Mouse (Mus musculus) urinary bladder, postnatal 36 days (tissue): ENCODE data around the gene Tbc1d10c.
A peak's percentile ranks its signal among the peaks of the same experiment; 100 is the strongest.

Source experiments
- DNase-seq, 2 experiments: peaks; one replicate each; pipeline ENCODE4 v3.0.0; 2022; ENCODE audit warnings: low spot score in 2 of 2, mixed read lengths in 1 of 2

Tbc1d10c gene

DNA sequence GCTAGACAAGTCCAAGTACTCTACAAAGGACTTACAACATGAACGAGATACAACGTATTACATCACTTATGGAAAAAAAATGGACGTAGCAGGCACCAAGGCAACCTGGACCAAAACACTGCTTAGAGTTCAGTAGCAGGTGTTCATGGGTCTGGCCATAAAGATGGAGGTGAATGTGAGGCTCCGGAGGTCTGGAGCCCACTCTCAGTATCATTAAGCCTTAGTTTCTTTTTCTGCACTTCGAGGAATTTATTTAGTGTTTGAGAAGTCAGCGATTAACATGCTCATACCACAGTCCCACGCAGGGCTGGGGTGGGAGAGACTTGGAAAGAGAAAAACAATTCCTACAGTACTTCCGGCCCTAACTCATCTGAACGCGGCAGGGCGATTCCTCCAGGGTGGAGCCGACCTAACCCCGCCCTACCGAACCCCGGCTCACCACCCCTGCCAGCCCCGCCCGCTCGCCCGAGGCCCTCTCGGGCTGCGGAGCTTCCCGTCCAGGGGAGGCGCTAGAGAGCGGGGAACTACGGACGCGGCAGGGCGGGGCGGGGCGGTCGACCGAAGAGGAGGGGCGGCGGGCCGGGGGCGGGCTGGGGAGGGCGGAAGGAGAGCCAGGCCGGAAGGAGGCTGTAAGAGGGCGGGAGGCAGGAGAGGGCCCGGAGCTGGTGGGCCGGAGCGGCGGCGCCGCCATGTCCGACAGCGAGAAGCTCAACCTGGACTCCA is 605 bp upstream of the Tbc1d10c start, which contains the start of gene Ppp1ca:
TSS of gene Ppp1ca (plus strand) at position 538 of the 723 bp plus-strand sequence.
- peak; percentile 88 to 96 for DNase-seq

DNA sequence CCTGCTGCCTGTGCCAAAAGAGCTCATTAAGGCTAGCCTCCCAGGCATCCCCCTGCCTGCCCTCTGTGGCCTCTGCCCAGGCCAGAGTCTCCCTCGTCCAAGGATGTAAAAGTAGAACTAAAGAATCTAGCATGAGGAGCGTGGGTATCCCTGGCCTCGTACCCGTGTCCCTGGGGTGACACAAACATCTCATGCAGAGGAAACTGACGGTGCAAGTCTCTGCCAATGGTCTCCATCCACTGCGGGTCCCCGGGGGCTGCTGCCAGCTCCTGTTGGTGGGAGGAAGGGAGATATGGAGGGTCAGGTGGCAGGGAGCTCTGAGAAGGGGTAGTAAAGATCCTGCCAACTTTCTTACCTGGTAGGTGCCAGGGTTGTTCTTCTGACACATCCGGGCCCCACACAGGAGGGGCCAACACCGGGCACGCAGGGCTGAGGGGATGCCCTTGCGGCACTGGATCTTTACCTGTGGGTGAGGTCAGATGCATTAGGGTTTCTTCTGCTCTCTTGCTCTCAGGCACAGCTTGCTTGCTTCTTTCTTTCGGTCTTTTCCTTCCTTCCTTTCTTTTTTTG is 1.9 kb downstream of the Tbc1d10c start:
- no peak for DNase-seq

DNA sequence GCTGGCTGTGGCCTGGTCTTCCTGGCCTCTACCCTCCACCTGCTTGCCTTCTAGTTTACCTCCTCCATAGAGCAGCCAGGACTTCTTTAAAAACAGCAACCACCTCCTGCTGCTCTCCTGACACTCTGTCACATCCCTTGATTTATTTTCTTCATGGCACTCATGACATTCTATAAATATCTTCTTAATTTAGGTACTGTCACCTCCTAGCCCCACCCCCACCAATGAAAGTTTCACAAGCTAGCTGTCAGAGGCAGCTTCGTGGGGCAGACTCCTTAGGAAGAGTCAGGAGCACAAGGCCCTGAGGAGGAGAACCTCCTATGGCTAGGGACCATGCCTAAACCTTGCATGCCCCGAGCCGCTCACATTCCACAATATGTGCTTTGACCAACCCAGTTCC is 3.8 kb downstream of the Tbc1d10c start:
- no peak for DNase-seq

DNA sequence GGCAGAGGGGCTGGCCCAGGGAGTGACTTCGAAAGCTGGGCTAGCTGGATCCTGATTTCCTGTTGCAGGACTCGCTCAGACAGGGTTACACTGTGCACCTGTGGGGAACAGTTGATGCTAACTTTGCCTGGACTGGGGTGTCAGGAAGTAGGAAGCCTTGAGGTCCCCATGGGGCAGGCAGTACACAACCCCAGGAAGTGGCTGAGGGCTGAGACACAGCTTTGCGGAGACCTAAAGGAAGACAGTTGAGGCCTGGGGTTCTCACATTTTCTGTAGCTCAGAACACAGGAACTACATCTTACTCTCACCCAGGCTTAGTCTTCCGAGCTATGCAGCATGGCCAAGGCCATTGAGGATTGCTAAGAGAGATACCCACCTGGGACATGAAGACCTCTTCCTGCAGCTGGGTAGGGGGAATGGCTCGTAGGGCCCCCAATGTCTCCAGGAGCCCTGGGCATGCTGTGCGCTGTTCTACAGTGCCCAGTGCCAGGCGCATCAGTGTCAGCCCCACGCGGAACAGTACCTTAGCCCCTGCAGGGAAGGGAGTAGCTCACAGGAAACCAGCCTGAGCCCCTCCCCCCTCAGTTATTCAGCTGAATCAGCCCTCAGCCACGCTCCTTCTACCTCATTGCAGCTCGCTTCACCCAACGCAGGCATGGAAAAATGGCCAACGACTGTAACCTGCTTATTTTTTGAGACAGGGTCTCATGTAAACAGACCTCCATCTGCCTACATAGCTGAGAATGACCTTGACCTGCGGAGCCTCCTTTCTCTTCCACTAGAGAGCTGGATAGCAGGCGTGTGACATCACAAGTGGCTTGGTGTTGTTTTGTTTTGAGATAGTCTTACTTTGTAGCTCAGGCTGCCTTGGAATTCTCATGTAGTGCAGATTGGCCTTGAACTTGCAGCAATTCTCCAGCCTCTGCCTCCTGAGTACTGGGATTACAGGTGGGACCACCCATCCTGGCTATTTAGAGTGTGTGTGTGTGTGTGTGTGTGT is 5.8 kb downstream of the Tbc1d10c start:
- no peak for DNase-seq

DNA sequence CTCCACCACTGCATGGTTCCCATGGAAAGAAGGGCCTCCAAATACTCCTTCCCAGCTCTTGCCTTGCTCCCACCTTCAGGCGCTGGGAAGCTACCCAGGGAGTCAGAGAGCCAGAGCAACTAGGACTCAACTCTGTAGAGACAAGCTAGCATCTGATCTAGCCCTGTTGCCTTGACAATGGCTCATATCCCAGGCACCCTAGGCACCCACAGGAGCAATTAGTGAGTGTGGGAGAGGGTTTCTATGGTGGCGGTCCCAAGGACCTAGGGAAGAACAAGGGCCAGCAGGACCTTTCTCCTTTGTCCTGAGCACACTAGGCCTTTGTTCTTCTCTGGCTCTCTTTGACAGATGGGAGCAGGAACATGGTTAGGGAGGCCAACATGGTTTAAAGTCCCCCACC is 7.4 kb downstream of the Tbc1d10c start:
- DNase-seq: no peak

DNA sequence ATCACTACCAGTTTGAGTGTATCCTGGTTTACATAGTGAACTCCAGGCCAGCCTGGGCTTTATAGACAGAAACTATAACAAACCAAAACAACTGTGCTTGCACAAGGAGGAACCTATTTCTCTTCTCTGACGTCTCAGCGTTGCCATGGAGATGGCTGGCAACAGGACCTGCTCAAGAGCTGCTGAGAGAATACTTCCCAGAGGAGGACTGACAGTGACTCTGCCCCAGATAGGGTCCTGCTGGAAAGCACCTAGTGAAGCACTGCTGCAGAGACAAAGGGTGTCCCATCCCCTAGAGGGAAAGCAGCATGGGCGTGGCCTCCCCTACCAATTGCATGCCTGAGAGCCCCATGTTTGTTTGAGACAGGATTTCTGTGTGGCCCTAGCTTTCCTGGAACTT is 9.2 kb downstream of the Tbc1d10c start:
- peak in 1 of 2 experiments; percentile 59 for DNase-seq

DNA sequence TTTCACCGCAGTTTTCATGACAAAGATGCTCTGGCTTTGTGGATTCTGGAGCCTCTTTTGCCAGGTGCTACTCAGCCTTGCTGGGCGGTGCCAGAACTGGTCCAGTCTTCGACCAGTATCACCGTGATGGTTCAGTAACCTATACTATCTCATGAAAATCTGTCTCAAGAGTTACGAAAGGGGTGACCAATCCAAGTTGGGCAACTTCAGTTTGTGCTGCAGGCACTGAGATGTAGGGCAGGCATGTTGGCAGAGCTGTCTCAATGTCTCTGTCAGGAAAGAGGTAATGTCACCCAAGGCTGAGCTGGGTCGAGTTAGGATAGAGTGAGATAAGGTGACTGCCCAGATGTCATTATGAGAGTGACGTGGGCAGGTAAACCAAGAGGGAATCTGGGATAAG is 10.7 kb downstream of the Tbc1d10c start:
- no peak for DNase-seq

DNA sequence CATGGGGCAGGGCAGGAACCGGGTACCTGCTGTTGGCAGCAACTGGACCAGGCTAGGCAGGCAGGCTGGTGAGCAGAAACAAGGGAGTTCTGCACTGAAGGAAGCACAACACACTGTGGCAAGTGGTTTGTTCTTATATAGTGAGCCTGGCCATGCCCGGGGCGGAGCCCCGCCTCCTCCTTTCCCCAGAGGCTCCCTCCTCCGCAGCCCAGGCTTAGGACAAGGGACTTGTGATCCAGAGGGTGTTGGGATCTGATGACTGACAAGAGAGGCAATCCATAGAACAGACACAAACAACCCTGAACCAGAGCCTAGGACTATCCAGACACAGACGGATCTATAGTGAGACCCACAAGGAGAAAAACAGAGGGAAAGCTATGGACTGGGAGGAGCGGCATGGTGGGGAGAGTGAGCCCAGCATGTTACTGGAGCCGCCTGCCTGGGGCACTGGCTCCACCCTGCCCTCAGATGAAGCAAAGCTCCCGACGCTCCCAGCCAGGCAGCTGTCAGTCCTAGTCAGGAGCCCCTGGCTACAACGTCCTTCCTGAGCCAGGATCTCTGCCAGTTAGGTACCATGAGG is 15.6 kb downstream of the Tbc1d10c start, which contains the start of gene Carns1:
TSS of gene Carns1 (minus strand) at position 112 of the 580 bp plus-strand sequence.
- no peak for DNase-seq

DNA sequence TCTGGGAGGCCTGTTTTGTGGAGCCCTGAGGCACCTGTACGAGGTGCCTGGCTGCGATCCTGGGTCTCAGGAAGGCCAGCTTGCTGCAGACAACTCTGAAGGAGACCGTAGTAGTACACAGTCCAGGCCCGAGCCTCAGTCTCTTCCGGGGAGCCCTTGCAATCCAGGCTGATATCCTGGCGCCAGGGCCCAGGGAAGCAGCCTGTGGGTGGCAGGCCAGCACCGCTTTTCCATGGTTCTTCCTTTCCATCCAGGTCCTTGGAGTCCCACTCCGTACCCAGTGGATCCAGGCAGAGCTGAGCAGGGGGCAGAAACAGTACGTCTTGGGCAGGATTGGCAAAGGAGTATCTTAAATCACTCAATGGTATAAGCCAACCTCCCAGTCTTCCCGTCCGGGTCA is 18.2 kb downstream of the Tbc1d10c start:
- DNase-seq: no peak

DNA sequence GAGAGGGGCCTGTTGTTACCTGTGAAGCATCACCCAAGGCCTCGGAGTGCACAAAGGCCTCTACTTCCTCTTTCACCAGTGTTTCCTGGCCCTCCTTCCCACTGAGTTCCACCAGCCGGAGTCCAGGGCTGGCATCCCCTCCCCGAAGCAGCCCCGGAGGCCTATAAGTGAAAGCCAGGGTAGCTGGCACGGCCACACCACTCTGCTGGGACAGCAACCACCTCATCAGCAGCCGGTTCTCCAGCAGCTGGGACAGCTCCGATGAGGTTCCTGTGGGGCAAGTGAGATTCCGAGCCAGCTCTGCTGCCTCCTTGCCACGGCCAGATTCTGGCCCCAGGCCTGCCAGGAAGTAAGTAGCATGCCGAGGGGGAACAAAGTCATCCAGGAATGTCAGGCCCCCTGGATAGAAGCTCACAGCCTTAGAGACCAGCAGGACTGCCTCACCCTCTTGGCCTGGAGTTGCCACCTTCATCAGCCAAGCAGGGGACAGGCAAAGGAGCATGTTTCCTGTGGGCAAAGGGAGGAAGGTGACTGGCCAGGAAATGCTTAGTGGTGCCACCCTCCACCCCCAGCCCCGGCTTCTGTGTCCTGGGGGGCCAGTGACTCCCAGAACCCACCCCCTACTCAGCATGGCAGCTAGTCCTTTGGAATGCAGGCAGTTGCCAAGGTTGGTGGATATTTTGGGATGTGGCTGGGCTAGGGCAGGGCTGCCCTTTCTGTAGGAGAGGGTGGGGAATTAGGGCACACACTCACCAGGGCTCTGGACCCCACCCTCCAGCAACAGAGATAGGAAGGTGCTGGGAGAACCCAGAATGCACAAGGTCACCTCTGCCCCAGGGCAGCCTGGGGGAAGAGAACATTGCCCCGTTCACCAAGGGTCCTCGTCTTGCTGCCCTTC is 19.4 kb downstream of the Tbc1d10c start:
- DNase-seq: no peak

DNA sequence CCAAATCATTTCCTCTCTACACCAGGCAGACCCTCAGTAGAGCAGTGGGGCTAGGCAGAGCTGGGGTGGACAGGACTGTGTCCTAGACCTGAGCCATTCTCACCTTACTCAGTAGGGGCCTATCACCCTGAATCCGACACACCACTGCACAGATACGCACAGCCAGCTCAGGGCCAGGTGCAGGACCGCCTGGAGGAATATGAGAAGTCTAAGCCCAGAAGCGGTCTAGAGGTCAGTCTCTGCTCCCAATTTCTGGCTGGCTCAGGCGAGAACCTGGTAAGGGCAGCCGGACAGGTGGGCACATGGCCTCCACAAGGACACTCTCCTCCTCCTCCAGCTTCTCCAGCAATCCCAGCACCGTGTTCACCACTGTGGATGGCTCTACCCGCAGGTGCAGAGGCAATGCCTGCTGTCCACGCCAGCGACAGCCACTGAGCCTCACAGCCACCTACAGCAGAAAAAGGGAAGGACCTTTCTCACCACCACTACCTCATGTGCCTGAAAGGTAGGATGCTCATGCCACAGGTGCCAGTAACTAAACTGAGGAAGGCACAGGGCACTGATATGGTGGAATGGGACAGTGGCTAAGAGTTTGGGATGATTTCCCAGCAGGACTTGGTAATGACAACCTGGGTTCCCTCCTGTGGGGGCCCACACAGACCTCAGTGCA is 20.2 kb downstream of the Tbc1d10c start:
- no peak for DNase-seq

DNA sequence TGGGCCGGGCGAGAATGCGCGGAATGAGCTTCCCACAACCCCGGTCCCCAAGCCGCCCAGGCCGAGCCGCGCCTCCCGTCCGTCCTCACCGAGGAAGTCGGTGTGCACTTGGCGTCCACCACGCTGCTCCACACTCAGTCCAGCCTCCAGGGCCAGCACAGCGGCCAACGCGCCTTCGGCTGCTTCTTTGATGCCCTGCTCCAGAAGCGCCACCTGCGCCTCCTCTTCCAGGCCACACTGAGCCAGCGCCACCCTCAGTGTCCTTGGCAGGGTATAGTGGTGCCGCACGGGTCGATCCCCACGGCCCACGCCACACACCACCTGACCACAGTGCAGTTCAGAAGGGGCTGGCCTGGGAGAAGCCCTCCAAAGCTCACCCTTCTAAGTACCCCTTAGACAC is 21.3 kb downstream of the Tbc1d10c start:
- DNase-seq: no peak

DNA sequence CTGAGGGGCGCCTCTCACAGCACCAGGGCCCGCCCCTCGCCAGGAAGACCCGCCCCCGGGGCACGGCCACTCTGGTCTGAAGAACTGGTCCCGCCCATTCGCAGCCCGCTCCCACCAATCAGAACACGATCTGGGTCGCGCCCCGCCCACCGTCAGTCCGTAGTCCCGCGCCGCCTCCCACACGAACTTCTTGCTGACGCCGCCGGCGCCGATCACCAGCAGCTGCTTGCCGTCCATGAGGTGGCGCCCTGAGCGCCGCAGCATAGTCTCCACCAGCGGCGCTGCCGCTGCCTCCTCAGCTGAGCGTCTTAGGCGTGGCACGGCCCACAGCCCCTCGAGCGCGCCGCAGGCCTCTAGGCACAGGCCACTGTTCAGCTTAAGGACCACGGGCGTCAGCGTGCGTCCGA is 21.7 kb downstream of the Tbc1d10c start:
- DNase-seq: peak; percentile 99 to 100

DNA sequence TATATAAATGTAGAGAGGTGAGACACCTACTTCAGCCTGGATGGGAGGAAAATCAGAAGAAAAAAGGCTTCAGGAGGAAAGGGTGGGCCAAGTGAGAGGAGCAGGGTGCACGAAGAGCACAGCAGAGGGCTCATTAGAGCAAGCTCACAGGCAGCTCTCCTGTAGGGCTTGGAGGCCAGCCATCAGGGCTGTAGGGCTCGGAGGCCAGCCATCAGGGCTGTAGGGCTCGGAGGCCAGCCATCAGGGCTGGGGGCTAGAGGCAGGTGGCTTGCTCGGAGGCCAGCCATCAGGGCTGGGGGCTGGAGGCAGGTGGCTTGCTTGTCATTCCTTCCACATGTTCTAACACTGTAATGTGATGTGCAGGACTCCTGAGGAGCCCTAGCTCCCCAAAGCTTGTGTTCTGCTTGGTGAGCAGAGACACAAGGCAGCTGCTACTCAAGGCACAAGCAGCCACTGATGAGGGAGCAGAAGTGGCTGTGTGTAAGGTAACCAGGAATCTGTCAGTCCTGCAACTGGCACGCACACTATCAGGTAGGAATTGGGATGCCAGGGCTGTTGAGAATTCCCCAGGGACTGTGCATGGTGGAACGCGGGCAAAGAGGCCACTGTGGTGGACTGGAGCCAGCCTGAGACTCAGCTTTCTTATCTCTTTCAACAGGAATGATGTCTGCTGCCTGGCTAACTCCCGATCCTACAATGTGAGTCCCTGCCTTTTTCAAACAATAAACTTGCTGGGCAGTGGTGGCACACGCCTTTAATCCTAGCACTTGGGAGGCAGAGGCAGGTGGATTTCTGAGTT is 24.2 kb downstream of the Tbc1d10c start:
- no peak for DNase-seq

DNA sequence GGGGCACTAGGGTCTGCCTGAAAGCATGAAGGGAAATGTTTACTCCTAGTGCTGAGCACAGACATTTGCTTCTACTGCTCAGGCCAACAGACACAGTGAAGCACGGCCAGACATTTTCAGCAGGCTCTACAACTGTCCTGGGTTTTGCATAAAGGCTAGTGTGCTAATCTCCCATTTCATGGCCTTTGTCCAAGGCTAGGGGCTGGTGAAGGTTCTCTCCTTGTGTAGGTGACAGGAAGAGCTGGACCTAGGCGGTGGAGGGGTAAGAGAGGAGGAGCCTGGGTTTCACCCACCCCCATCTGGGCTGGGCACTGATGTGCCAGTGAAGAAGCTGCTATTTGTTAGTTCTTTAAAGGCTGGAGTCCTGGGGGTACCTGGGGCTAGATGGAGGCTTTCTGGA is 26.4 kb downstream of the Tbc1d10c start:
- DNase-seq: no peak

DNA sequence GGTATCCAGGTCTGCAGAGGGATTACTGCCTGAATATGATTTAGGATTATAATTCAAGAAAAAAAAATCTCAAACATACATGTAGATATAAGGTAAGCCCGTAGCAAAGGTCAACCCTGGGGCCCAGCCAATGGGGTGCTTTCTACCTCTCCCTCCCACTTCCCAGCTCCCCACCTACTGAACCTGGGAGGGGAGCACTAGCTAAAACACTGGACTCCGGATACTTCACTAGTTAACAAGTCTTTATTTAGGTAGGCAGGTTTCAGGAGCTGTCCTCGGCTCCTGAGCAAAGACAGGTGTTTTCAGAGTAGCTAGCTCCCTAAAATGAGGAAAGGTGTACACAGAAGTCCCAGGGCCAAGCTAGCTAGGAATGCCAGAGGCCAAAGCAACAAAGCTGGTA is 27.0 kb downstream of the Tbc1d10c start:
- DNase-seq: no peak

DNA sequence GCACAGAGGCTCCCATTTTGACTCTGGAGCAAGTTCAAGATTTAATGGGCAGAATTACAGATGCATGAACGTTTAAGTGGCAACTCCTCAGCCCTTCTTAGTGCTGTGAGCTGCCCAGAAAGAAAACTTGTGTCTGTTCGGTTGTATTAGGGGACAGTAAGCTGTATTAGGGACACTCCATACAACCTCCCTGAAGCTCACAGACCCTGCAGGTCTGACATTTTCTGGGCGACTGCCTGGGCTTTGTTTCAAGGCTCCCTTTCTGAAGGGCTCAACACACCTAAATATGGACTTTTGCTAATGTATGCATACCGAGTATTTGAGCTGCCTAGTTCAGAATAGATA is 27.6 kb downstream of the Tbc1d10c start:
- no peak for DNase-seq

DNA sequence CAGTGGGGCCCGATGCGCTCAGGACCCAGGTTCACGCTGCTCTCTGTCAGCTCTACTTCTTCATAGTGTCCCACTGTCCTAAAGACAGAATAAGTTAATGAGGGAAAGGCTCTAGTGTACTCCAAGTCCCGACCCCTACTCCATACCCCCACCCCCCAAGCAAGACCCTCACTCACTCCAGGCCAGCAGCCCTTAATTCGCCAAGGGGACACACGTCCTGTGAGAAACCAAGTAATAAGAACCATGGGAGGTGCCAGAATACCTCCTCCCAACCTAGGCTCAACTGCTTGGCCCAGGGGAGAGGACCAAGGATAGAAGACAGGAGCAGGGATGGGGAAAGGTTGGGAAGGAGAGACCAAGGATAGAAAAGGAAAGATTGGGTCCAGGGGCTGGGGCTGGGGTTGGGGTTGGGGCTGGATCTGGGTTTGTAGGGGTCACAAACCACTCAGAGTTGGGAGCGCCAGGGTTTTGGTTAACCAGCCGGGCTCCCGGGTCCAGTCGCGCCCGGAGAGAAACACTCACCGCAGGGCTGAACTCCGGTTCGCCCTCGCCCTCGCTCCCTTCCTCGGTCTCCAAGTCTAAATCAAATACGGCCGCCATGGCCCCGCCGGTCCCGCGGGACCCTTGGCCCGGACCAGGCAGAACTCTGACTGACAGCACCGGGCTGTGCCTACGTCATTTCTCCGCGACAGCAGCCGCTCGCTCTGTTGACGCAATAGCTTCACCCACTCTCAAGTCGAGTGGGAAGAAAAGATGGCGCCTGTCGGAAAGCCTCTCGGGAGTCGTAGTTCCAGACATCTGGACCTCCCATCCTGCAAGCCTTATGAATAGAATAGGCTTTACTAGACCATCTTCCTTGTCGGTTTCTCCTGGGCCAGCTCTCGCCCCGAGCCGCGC is 28.2 kb downstream of the Tbc1d10c start, which contains the start of gene Rps6kb2:
TSS of gene Rps6kb2 (minus strand) at position 709 of the 897 bp plus-strand sequence.
- DNase-seq: peak; percentile 92 to 96
